Mouse (Mus musculus): ENCODE results near the gene Hoxb9. TPM values are rescaled to one million over a fixed set of nuclear protein-coding genes. Genes with fewer than 3 reads are reported as not detected.
A peak's percentile ranks its signal among the peaks of the same experiment; 100 is the strongest.

Hoxb9 gene
- polyA plus RNA-seq, 1 experiment from 2014 or later: 1.5 TPM

- Histone ChIP-seq H3K4me3 (ENCODE audit: low read depth, low read length) (peak overlapping the region; percentile 50), H3K27me3 (replicated peaks; ENCODE audit: control insufficient read depth, insufficient read depth, low read length) (peaks cover 64% of the 10 kb centered on the region), H3K27ac (ENCODE audit: low read depth, low read length) (no peak overlapping the region)
Observed at GRCm38 (mm10) chr11:96287411-96287810, 16.2 kb downstream of the Hoxb9 start.

GRCm38 (mm10) chr11:96288455-96289221, 17.4 kb downstream of the Hoxb9 start:
- Histone ChIP-seq H3K36me3 (ENCODE audit: control insufficient read depth, insufficient read depth) (no peaks in the 10 kb centered on the region), H3K4me2 (replicated peaks; ENCODE audit: low read depth) (no peak overlapping the region), H3K4me1 (replicated peaks; ENCODE audit: control insufficient read depth, insufficient read depth, low read length) (no peaks in the 10 kb centered on the region), H3K27me3 (replicated peaks; ENCODE audit: control insufficient read depth, insufficient read depth, low read length) (peaks cover 71% of the 10 kb centered on the region), H3K9ac (ENCODE audit: low read depth, low read length) (no peak overlapping the region), H3K9me3 (ENCODE audit: control insufficient read depth) (no peaks in the 10 kb centered on the region), H3K27ac (ENCODE audit: low read depth, low read length) (no peak overlapping the region), H3K4me3 (ENCODE audit: low read depth, low read length) (peak overlapping the region; percentile 5; the same call in 1 of the 2 replicates)
- ATAC-seq: no peak
- 57% methylated on average over 1 of the region's 1 CpGs for WGBS
- no peak for TF ChIP-seq CTCF (IDR thresholded peaks at IDR 0.05; ENCODE audit: low read depth)

More at GRCm38 (mm10) chr11:96287411-96287810, 16.2 kb downstream of the Hoxb9 start:
- Histone ChIP-seq H3K9ac (ENCODE audit: low read depth, low read length) (peak overlapping the region; percentile 58; the same call in 1 of the 2 replicates), H3K36me3 (ENCODE audit: control insufficient read depth, insufficient read depth) (no peaks in the 10 kb centered on the region), H3K4me2 (replicated peaks; ENCODE audit: low read depth) (peak overlapping the region; percentile 75), H3K4me1 (replicated peaks; ENCODE audit: control insufficient read depth, insufficient read depth, low read length) (no peaks in the 10 kb centered on the region), H3K9me3 (ENCODE audit: control insufficient read depth) (no peaks in the 10 kb centered on the region)
- no peak for TF ChIP-seq CTCF (IDR thresholded peaks at IDR 0.05; ENCODE audit: low read depth)
- no peak for ATAC-seq
- WGBS: 12% methylated on average over 9 of the region's 9 CpGs

GRCm38 (mm10) chr11:96289293-96289692, 18.0 kb downstream of the Hoxb9 start:
- no peak for ATAC-seq
- H3K27ac ChIP-seq (ENCODE audit: low read depth, low read length): no peak overlapping the region
- no peak overlapping the region for H3K4me3 ChIP-seq (ENCODE audit: low read depth, low read length)
- 43% methylated on average over 21 of the region's 21 CpGs for WGBS
- no peak overlapping the region for H3K9ac ChIP-seq (ENCODE audit: low read depth, low read length)
- peaks cover 67% of the 10 kb centered on the region for H3K27me3 ChIP-seq (replicated peaks; ENCODE audit: control insufficient read depth, insufficient read depth, low read length)
- no peak overlapping the region for H3K4me2 ChIP-seq (replicated peaks; ENCODE audit: low read depth)
- TF ChIP-seq CTCF (IDR thresholded peaks at IDR 0.05; ENCODE audit: low read depth): no peak
- H3K4me1 ChIP-seq (replicated peaks; ENCODE audit: control insufficient read depth, insufficient read depth, low read length): no peaks in the 10 kb centered on the region
- no peaks in the 10 kb centered on the region for H3K36me3 ChIP-seq (ENCODE audit: control insufficient read depth, insufficient read depth)
- H3K9me3 ChIP-seq (ENCODE audit: control insufficient read depth): no peaks in the 10 kb centered on the region

GRCm38 (mm10) chr11:96289837-96290236, 18.6 kb downstream of the Hoxb9 start:
- Histone ChIP-seq H3K4me2 (replicated peaks; ENCODE audit: low read depth) (no peak overlapping the region), H3K9me3 (ENCODE audit: control insufficient read depth) (no peaks in the 10 kb centered on the region), H3K27ac (ENCODE audit: low read depth, low read length) (no peak overlapping the region), H3K9ac (ENCODE audit: low read depth, low read length) (no peak overlapping the region), H3K36me3 (ENCODE audit: control insufficient read depth, insufficient read depth) (no peaks in the 10 kb centered on the region), H3K4me3 (ENCODE audit: low read depth, low read length) (no peak overlapping the region), H3K27me3 (replicated peaks; ENCODE audit: control insufficient read depth, insufficient read depth, low read length) (peaks cover 69% of the 10 kb centered on the region), H3K4me1 (replicated peaks; ENCODE audit: control insufficient read depth, insufficient read depth, low read length) (no peaks in the 10 kb centered on the region)
- no peak for ATAC-seq
- TF ChIP-seq CTCF (IDR thresholded peaks at IDR 0.05; ENCODE audit: low read depth): no peak
- WGBS: 38% methylated on average over 6 of the region's 6 CpGs

GRCm38 (mm10) chr11:96290705-96291355, 19.6 kb downstream of the Hoxb9 start:
- H3K9me3 ChIP-seq (ENCODE audit: control insufficient read depth): no peaks in the 10 kb centered on the region
- no peaks in the 10 kb centered on the region for H3K4me1 ChIP-seq (replicated peaks; ENCODE audit: control insufficient read depth, insufficient read depth, low read length)
- ATAC-seq: no peak
- no peak overlapping the region for H3K4me2 ChIP-seq (replicated peaks; ENCODE audit: low read depth)
- H3K27me3 ChIP-seq (replicated peaks; ENCODE audit: control insufficient read depth, insufficient read depth, low read length): peaks cover 77% of the 10 kb centered on the region
- H3K36me3 ChIP-seq (ENCODE audit: control insufficient read depth, insufficient read depth): no peaks in the 10 kb centered on the region
- no peak overlapping the region for H3K4me3 ChIP-seq (ENCODE audit: low read depth, low read length)
- 32% methylated on average over 17 of the region's 17 CpGs for WGBS
- no peak overlapping the region for H3K9ac ChIP-seq (ENCODE audit: low read depth, low read length)
- no peak for TF ChIP-seq CTCF (IDR thresholded peaks at IDR 0.05; ENCODE audit: low read depth)
- no peak overlapping the region for H3K27ac ChIP-seq (ENCODE audit: low read depth, low read length)

GRCm38 (mm10) chr11:96291681-96292564, 20.7 kb downstream of the Hoxb9 start, which contains the start of gene Hoxb6:
Gene Hoxb6 (plus strand): TSS chr11:96292476.
- ATAC-seq: no peak
- H3K9me3 ChIP-seq (ENCODE audit: control insufficient read depth): no peaks in the 10 kb centered on the region
- no peaks in the 10 kb centered on the region for H3K4me1 ChIP-seq (replicated peaks; ENCODE audit: control insufficient read depth, insufficient read depth, low read length)
- peak within 1 kb of the TSS; percentile 63 for H3K4me2 ChIP-seq (replicated peaks; ENCODE audit: low read depth)
- peak within 1 kb of the TSS; percentile 51 for H3K9ac ChIP-seq (ENCODE audit: low read depth, low read length)
- peak within 1 kb of the TSS; percentile 46 for H3K4me3 ChIP-seq (ENCODE audit: low read depth, low read length)
- no peak for TF ChIP-seq CTCF (IDR thresholded peaks at IDR 0.05; ENCODE audit: low read depth)
- no peaks in the 10 kb centered on the region for H3K36me3 ChIP-seq (ENCODE audit: control insufficient read depth, insufficient read depth)
- WGBS: 9% methylated on average over 22 of the region's 22 CpGs
- H3K27me3 ChIP-seq (replicated peaks; ENCODE audit: control insufficient read depth, insufficient read depth, low read length): peaks cover 75% of the 10 kb centered on the region
- peak within 1 kb of the TSS; percentile 78 for H3K27ac ChIP-seq (ENCODE audit: low read depth, low read length)
